Mouse (Mus musculus): ENCODE measurements around the gene Zfyve28.

DNA sequence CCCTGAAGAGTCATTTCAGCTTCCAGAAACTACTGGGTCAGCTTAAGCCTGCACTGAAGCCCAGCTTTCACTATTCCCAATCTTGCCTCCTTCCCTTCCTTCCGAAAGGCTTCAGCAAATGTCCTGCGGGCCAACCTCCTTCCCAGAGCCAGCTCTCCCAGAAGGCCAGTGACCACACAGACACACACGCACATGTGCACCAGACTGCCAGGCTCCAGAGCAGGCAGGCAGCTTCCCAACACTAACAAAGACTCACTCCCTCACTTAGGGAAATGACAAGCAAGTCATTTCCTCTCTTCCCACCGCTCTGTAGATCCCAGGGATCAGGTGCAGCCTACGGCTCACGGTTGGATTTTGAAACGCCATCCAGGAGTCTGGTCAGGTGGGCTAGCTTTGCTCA is 12.1 kb downstream of the Zfyve28 start:
- TF ChIP-seq CTCF (IDR thresholded peaks at IDR 0.05; ENCODE audit: low read depth, low read length) (no peak), POLR2A (IDR thresholded peaks at IDR 0.05; ENCODE audit: extremely low read depth, insufficient read depth, low read length) (no peak)
